Mouse (Mus musculus) testis, adult 2 months (tissue): ENCODE results near the gene Mecr. TPM values are rescaled to one million over a fixed set of nuclear protein-coding genes. Genes with fewer than 3 reads are reported as not detected.
A peak's percentile ranks its signal among the peaks of the same experiment; 100 is the strongest.

Experiments used
- H3K27ac ChIP-seq: fragments of 200-500 bp; 2 replicates; pipeline ENCODE4 v1.5.1; 2012; ENCODE audit warnings: low read depth, low read length; ENCODE audit not compliant: control insufficient read depth, insufficient read depth
- H3K27me3 ChIP-seq: fragments of 200-500 bp; 2 replicates; pipeline ENCODE4 v1.6.1; 2012; ENCODE audit warnings: mild to moderate bottlenecking, low read length, moderate library complexity; ENCODE audit not compliant: control insufficient read depth, insufficient read depth
- H3K36me3 ChIP-seq: fragments of 200-500 bp; 2 replicates; pipeline ENCODE4 v1.6.1; 2012; ENCODE audit warnings: mild to moderate bottlenecking, low read length; ENCODE audit not compliant: control insufficient read depth, insufficient read depth
- H3K4me1 ChIP-seq: fragments of 200-500 bp; 2 replicates; pipeline ENCODE4 v1.6.1; 2012; ENCODE audit warnings: low read length; ENCODE audit not compliant: control insufficient read depth, insufficient read depth
- H3K4me3 ChIP-seq: fragments of 200-500 bp; 2 replicates; pipeline ENCODE4 v1.5.1; 2012; ENCODE audit warnings: low read depth, mild to moderate bottlenecking, low read length, moderate library complexity, mixed read lengths; ENCODE audit not compliant: control insufficient read depth
- CTCF ChIP-seq: fragments of 200-500 bp; IDR thresholded peaks from 2 replicates; pipeline ENCODE4 v1.5.1; 2012; ENCODE audit warnings: low read depth, mild to moderate bottlenecking, inconsistent platforms, low read length, moderate library complexity; ENCODE audit not compliant: control insufficient read depth, insufficient read depth, insufficient replicate concordance
- POLR2A ChIP-seq: fragments of 200-500 bp; IDR thresholded peaks from 2 replicates; pipeline ENCODE4 v1.6.1; 2012; ENCODE audit warnings: low read depth, mild to moderate bottlenecking, inconsistent platforms, low read length, moderate library complexity; ENCODE audit not compliant: control insufficient read depth
- polyA plus RNA-seq: library from polyadenylated mRNA; depleted of rRNA; stranded (reverse); fragments of >200 nt; gene quantifications from 2 replicates; pipeline ENCODE4 v1.2.3, GENCODE M21; 2012

Gene Mecr
- polyA plus RNA-seq, 1 experiment: 19.3 TPM

GRCm38 (mm10) chr4:131906423-131906822 lies 63.2 kb downstream of the Mecr start:
- no peak overlapping the region for H3K27ac ChIP-seq
- peaks cover 22% of the 10 kb centered on the region for H3K4me1 ChIP-seq
- H3K4me3 ChIP-seq: no peak overlapping the region
- H3K36me3 ChIP-seq: no peaks in the 10 kb centered on the region
- TF ChIP-seq CTCF (no peak), POLR2A (no peak)
- no peaks in the 10 kb centered on the region for H3K27me3 ChIP-seq

- TF ChIP-seq POLR2A: no peak
- peak; percentile 47; the same call in 1 of the 2 replicates for TF ChIP-seq CTCF
- H3K27me3 ChIP-seq: no peaks in the 10 kb centered on the region
- peaks cover 24% of the 10 kb centered on the region for H3K4me1 ChIP-seq
- H3K36me3 ChIP-seq: no peaks in the 10 kb centered on the region
- H3K27ac ChIP-seq: no peak overlapping the region
- H3K4me3 ChIP-seq: no peak overlapping the region
These were observed 64.6 kb downstream of the Mecr start for GRCm38 (mm10) chr4:131907912-131908311.

GRCm38 (mm10) chr4:131910237-131910994 lies 67.1 kb downstream of the Mecr start:
- Histone ChIP-seq H3K4me1 (peaks cover 38% of the 10 kb centered on the region), H3K36me3 (no peaks in the 10 kb centered on the region), H3K27ac (no peak overlapping the region), H3K27me3 (no peaks in the 10 kb centered on the region), H3K4me3 (peak overlapping the region; percentile 82)
- TF ChIP-seq POLR2A: peak; percentile 64; the same call in 1 of the 2 replicates
- no peak for TF ChIP-seq CTCF

- no peak overlapping the region for H3K27ac ChIP-seq
- peak overlapping the region; percentile 50 for H3K4me3 ChIP-seq
- no peaks in the 10 kb centered on the region for H3K36me3 ChIP-seq
- peaks cover 49% of the 10 kb centered on the region for H3K4me1 ChIP-seq
- H3K27me3 ChIP-seq: no peaks in the 10 kb centered on the region
- no peak for TF ChIP-seq CTCF
- TF ChIP-seq POLR2A: no peak
These were observed 68.3 kb downstream of the Mecr start for GRCm38 (mm10) chr4:131911521-131911920.

DNA sequence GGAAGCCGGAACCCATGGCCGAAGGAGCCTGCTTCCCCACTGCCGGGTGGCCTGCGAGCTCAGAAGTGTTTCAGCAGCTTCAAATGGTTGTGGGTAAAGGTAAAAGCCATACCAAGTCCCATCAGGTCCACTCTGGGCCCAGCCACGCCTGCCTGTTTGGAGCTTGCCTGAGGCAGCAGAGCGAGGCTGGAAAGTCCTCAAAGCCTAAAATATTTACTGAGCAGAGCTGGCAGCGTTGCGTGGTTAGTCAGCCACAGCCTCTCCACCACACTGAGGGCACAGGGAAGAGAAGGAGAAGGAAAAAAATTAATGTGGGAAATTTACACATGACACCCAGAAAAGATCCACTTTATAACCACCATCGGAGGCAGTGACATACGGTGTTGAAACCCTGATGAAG lies 70.3 kb downstream of the Mecr start:
- no peaks in the 10 kb centered on the region for H3K36me3 ChIP-seq
- TF ChIP-seq CTCF: no peak
- no peak for TF ChIP-seq POLR2A
- H3K27ac ChIP-seq: no peak overlapping the region
- peaks cover 53% of the 10 kb centered on the region for H3K4me1 ChIP-seq
- no peak overlapping the region for H3K4me3 ChIP-seq
- no peaks in the 10 kb centered on the region for H3K27me3 ChIP-seq

- H3K36me3 ChIP-seq: no peaks in the 10 kb centered on the region
- TF ChIP-seq POLR2A (no peak), CTCF (no peak)
- peaks cover 49% of the 10 kb centered on the region for H3K4me1 ChIP-seq
- H3K27me3 ChIP-seq: no peaks in the 10 kb centered on the region
- no peak overlapping the region for H3K27ac ChIP-seq
- no peak overlapping the region for H3K4me3 ChIP-seq
These were observed 70.9 kb downstream of the Mecr start for GRCm38 (mm10) chr4:131914046-131914643.

- Histone ChIP-seq H3K36me3 (no peaks in the 10 kb centered on the region), H3K27me3 (no peaks in the 10 kb centered on the region), H3K4me1 (peaks cover 43% of the 10 kb centered on the region), H3K4me3 (peak overlapping the region; percentile 30), H3K27ac (no peak overlapping the region)
- TF ChIP-seq POLR2A (no peak), CTCF (no peak)
These were observed 71.7 kb downstream of the Mecr start for GRCm38 (mm10) chr4:131914891-131915469.
